Mouse (Mus musculus) embryo, embryonic 10 days (tissue): Measurements from ENCODE around the gene Snap25.
A peak's percentile ranks its signal among the peaks of the same experiment; 100 is the strongest.

ENCODE experiments used
- DNase-seq: peaks from one replicate; pipeline ENCODE4 v3.0.0-alpha.2; 2015; ENCODE audit warnings: low spot score

Snap25 gene

DNA sequence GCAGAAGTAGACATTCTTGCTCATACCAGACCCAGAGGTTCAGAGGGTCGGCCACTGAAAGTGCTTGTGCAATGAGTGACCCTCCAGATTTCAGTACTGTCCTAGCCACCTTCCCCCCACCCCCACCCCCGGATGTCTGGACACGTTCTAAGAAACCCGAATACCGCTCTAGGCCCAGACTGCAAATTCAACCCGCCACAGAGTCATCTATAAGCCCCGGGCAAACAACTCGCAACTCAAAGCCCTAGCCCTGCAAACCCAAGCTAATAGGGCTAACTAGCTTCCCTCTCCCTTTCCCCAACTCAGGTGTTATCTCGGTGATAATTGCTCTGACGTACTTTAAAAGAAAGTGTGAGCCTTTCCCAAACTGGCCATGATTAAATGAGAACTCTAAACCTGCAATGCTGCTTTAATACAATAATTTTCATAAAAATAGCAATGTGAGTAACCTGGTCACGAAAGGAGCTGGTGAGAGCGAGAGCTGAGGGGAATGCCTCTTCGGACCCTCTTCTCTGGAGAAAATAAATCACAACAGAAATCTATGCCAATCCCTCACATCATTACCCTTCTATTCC is 725 bp upstream of the Snap25 start:
- DNase-seq = no peak

DNA sequence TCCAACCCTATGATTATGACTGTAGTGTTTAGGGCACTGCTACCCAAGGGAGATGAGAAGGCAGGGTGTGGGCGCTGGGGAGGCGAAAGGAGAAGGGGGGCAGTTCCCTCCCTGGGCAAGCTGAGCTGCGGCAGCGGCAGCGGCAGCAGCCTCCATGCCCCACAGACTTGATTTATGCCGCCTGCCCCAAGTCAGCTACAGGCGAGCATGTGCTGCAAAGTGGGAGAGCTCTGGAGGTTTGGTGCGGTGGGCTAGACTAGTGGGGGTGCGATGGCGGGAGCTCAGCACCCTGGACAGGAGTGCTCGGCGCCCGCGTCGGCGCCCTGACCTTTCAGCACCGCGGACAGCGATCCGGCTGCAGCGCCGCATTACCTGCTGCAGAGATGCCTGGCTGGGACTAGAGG is 757 bp downstream of the Snap25 start:
- DNase-seq = peak; percentile 90

DNA sequence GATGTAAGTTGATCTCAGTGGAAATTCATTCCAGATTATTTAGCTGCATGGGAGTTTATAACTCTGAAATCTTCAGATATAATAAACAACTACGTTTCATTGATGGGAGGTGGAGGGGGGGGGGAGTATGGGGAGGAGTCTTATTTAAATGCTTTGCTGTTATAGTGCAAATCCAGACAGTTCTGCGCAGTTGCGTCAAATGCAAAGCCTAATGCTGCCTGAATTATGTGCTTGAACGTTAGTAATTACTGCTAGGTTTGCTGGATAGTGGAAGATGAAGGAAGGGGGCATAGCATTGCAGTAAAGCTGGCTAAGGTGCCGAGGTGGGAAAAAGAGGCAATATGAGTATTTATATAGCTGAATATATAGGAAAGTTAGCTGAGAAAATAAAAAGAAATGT is 2.3 kb downstream of the Snap25 start:
- DNase-seq = no peak

DNA sequence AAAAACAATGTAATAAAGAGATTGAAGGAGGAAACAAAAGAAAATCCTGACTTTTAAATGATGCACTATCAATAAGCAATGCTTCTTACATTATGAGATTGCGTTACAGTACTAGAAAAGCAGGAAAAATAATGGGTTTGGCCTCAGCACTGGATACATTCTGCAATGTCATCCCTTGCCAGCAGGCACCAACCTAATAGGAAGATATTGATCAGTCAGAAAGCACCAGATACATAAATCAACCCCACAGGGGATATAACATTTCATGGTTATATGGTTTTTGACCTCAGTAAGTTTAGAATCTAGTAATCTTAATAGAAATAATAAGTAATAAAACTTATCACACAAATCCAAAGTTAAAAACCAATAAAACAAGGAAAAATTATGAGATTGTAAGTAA is 3.1 kb downstream of the Snap25 start:
- DNase-seq = no peak

DNA sequence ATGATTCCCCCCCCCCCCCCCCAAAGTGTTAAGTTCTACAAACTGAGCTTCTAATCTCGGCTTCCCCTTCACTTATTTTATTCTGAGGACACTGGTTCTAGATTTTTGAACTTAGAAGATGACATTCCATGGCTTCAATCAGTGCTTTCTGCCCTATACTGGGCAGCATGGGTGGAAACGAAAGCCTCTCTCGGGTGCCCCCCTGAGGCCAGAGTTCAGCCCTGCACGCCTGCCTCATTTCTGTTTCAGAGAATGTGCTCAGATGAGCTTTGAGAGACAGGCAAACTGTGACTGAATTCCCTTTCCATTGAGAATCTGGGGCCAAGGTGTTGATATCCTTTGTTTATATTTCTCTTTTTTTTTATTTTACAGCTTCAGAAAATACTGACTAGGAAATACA is 7.0 kb downstream of the Snap25 start:
- peak; percentile 29 for DNase-seq

DNA sequence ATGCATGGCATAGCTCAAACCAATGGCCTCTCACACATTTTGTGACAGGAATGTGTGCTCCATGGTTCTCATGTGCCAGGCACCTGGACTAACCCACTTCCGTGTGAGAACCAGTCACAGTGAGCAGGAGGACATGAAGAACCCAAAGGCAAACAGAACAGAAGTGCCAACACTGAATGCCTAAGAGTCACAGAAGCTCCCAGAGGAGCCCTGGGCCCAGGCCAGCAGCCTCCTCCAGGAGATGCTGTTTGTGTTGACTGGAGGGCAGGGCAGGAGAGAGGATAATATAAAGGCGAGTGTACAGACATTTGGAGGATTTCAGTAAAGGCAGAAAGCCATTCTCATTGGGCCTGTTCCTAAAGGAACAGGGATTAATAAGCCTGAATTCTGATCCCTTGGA is 25.0 kb downstream of the Snap25 start:
- DNase-seq = no peak

DNA sequence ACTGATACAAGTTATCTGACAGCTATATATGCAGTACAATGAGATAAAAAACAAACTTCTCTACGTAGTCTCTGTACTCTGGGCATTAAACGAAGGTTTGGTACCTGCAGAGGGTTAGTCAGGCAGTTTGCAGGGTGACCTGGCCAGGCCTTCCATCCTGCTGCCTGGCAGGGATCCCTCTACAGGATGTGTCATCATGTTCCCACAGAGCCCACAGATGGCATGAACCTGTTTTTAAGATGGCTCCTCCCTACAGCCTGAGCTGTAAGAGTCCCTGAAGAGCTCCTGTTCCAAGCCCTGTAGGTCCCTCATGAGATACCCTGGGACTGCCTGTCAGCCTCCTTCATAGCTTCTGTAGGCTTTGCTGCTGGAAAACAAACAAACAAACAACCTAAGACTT is 29.0 kb downstream of the Snap25 start:
- DNase-seq = no peak

DNA sequence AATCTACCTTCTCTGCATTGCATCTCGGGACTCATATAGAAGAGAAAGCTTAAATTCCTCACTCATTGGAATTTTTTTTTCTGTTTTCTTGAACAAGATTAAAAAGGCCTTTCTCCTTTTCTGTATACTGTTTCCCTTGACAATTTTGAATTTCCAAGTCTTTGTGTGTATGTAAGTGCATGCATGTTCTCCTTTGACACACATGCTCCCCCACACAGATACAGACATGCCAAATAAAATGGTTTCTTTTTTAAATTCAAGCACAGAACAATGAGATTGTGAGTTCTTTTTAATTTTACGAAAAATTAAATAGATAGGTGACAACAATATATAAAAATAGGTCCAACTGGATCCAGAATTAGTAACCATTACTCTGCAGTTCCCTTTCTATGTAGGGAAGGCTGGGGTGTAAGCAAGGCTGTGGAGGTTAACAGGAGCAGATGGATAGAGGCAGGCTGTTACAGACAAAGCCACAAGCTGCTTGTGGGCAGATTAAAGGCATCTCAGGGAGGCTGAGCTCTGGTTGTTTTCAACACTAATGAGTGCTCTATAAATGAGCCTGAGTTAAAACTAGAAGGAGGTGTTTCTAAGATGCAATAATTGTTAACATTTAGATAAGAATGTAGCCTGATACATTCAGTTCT is 31.6 kb downstream of the Snap25 start:
- peak; percentile 12 for DNase-seq

DNA sequence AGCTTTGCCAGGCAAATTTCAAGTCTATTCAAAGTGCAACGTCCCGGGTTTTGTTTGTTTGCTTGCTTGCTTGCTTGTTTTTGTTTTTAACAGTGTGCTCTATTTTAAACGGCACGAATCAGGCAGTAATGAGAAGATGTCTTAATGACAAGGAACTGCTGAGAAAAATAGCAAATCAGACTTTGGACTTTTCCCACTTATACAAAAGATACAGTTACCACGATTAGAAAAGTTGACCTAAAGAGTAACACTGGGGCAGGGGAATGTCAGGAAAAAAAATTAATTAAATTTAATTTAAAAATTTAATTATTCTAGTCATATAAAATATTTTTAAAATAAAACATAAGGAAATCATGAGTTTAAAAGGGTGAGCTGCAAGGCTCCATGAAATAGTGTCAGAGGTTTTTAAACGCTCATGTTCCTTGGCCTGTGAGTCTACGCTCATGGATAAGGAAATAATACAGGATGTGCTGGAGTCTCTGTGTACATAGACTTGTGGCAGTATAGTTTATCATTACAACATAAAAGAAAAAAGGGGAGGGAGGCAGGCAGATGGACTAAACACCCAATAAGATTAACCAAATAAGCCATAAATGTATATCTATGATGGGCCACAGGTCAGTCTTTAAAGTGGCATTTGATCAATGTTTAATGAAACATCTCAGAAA is 32.2 kb downstream of the Snap25 start:
- DNase-seq = no peak

DNA sequence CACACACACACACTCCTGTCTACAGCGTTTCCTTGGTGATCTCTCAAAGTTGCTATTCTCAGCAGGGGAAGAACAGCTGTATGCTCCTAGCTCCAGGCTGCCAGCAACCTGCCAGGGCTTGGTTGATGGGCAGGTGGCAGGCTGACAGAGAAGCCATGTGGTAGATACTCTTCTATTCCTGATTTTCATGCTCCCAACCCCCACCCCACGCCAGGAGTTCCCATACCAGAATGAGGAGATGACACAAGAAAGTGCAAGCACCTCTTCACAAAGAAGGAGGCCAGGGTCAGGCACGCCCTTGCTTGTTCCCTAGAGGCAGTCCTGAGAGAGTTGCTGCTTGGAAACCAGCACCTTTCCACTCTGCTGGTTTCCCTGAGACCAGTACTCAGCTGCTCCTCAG is 40.4 kb downstream of the Snap25 start:
- DNase-seq = peak; percentile 21

DNA sequence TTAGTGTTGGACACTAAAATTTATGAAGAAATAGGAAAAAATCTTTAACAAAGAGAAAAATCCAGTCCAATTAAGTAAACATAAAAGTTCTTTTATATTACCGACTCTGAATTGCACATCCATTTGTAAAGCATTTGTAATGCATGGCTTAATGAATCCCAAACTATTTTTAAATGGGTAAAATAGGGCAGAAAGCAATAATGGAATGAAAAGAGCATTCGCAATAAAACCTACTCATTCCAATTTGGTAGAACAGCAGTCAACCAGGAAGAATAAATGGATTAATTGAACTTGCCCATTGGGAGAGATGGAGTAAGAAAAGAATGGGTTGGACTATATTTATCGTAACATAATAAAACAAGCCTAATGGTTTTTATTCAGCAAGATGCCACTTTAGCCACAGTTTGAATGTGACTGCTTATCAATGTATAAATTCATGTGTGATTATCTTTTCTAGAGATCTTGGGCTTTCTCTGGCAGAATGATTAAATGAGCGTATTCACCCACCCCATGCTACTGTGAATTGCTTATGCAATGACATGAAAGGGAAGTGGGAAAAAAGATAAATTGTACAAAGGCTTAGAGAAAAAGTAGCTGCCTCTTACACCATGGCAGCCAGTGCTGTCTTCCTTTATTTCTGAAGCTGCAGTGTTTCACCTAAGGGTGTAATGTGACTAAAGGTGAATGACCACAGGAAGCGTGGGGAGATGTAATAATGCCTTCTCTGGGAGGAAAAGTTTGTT is 45.7 kb downstream of the Snap25 start:
- no peak for DNase-seq

DNA sequence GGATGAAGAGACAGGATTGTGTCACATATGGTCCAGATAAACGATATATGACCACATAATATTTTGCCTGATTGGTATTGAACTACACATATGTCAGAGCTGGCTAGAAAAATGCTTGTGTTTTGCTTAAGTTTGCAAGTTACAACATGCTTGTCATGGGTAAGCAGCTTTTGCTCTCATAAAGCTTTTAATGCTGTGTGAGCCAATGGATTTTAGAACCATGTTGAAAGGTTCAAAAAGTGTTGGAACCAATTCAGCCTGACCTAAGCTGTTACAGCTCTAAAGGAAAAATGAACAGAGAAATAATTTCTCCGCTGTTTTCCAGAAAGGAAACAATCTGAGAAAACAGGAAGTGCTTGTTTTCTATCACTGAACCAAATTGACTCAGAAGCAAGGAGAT is 64.9 kb downstream of the Snap25 start:
- DNase-seq = no peak

DNA sequence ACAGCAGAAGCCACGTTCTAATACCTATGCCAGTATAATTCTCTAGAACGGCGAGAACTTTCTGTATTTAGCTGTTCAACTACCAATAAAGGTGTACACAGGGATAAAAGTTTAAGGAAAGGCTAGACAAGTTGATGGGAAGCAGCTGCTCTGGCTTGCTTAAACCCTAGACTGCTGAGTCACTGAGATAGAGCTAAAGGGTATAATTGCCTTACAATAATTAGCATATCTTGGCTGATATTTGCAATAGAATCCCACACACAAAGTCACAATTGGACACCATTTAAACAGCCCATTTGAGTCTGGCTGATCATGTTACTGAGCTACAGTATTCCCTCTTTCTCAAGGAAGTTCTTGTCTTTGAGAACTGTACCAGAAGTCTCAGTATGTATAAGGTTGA is 65.4 kb downstream of the Snap25 start:
- no peak for DNase-seq

DNA sequence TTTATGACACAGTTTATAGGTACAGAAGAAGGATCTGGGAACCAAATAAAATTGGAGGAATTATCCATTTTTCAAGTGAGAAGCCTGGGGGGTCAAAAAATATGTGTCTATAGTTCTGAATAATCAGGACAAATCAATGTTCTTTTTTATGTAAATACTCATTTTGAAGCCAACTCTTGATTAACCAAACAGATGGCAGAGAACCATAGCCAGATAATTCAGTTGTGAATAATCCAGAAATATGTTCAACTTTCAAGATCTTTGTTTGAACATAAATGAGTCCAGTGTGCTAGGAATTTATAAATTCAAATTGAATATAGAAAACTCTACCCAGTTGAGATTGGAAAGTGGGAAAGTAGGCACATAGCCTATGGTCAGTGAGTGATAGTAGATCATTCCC is 67.0 kb downstream of the Snap25 start:
- DNase-seq = no peak

DNA sequence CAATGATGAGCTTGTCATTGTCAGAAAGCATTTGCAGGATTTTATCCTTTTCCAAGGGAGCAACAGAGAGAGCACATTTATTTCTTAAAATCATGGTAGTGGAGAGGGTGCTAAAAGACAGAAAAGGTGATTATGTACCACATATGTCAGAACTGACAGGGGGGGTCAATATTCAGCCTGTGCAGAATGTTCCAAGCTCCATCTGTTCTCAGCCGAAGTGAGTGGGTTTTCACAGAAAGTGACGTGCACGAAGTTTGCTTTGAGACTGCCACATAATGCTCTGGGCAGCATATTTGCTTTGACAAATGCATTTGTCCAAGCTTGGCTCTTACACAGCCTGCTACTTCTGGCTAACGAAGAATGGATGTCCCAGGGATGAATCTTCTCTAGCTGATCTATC is 71.1 kb downstream of the Snap25 start:
- DNase-seq = no peak

DNA sequence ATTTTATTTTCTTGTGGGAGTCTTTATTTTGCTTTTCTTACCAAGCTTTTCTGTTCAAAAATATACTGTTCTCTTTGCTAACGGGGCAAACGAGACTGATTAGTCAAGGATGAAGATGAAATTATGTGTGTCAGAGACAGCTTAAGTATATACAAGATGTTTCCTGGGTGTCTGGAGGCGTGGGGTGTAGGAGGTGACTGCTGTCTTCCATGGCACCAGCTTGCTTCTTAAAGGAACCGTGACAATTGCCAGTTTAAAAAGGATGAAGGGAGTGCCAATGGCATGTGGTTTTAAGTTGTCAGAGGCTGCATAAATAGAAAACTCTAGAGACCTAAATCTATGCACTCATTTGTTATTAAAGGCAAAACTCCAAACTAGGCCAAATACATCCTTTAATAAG is 75.1 kb downstream of the Snap25 start:
- no peak for DNase-seq

DNA sequence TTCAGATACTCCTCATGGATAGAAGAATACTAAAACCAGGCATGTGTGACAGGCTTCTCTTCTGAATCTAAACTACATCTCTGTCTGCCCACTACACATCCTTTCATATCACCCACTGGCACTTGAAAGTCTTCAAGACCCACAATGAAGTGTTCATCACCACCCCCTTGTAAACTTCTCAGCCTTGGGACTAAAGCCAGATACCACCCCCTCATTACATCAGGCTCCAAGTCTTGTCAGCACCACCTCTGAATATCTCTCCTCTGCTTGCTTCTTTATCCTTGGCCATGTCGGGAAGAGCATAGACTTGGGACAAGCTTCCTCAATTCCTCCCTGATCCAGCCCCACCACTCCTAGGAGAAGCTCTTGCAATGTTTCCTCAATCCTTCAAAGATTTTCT is 83.3 kb downstream of the Snap25 start:
- no peak for DNase-seq

DNA sequence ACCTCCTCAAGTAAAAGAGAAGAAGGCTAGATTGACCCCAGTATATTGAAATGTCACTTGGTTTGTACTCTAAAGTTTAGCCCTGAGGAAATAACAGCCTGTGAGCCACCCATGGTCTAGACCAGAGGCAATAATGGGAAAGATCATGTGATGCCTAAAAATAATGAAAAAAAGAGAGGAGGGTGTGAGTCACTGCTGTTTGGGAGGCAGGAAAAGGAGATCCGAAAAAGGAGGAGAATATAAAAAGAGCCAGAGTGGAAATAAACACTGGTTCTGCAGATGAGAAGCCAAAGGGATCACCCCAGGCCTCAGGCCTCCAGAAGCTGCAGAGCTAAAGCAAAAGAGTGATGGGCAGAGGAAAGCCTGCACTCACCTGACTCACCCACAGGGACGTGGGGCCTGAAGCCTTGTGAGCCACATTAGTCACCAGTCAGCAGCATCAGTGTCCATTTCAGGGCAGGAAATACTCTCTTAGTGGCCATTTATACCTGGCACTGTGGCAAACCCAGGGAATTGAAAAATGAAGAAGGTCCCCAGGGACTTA is 85.7 kb downstream of the Snap25 start:
- DNase-seq = no peak

DNA sequence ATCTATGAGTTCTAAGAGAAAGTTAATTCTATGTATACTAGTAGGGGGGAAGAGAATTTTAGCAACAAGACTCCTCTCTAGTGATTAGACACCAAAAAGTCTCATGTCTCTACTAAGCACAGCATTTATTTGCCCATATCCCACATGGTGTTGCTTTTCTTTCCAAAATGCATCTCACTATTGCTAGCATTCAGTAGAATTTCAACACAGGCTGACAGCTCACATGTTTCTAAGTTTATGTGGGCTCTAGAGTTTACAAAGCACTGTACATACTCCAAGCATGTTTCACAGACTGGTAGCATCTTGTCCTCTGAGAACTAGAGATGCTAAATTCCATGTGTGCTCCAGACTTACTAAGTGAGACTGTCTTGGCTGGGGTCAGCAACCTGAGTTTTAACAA is 87.8 kb downstream of the Snap25 start:
- DNase-seq = no peak

DNA sequence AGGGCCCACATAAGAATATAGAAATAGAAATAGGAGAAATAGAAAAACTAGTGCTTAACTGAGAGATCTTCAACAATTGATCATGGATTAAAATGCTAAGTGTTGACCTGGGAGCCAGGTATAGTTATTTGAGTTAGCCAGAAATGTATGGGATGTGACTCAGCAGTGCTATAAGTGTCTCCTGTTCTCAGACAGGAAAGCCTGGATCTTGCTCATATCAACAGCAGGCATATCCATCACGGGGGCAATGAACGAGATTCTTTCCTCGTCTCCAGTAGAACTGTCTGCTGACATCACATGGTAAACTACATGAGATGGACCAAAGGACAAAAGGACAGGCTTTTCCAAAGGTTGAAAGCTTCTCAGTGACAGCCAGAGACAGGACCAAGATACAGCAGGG is 88.8 kb downstream of the Snap25 start:
- no peak for DNase-seq

DNA sequence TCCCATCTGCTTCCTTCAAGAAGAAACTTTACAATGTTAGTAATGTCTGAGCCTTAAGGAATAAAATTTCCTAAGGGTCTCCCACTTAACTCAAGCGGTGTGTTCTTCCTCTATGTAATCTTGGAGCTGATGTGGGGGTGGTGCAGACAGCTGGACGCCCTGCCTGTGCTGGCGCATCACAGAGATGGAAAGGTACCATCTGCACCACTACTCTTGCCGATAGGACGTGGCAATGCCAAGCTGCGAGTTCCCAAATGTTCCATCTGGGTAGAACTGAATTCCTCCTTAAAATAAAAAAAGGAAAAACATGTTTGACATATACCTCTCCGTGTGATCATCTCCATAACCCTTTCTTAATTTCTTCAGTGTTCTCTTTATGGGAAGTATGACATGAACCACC is 89.9 kb downstream of the Snap25 start:
- DNase-seq = no peak

DNA sequence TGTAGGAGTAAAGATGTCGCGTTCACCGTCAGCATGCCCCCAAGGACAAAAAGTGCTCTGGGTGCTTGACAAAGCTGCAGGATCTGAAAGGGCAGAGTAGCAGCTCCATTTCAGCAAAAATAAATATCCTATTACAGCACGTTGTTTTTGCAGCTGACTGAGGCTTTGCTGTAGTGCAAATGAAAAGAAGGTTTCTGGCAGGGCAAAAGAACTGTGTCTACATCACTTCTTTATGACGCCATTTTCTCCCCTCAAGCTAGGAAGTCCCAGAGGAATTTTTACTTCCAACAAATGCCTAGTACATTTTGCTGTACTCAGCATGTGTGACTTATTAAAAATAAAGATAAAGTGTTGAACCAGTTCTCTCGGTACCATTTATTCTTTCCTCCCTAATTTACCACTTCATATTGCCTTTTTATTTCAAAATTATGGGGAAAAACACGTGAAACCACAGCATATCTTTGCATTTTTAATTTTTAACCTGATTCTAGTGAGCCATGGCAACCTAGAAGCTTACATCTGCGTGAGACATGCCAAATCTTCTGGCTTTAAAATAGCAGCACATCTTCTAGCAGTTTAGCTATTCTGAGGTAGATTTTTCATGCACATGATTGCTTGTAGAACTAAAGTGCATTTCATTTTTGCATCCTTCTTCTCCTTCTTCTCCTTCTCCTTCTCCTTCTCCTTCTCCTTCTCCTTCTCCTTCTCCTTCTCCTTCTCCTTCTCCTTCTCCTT is 94.9 kb downstream of the Snap25 start:
- DNase-seq = peak; percentile 14
